Mouse (Mus musculus): ENCODE measurements around the gene Ubr3.

Ubr3 gene

GRCm38 (mm10) chr2:70037221-70037620, 140.2 kb downstream of the Ubr3 start:
- peak in 1 of 2 experiments; percentile 31 for DNase-seq

GRCm38 (mm10) chr2:70038752-70039151, 141.7 kb downstream of the Ubr3 start, which contains the start of gene Myo3b:
Myo3b (plus strand) TSS chr2:70039126.
- DNase-seq: no peak

GRCm38 (mm10) chr2:70044466-70044865, 147.4 kb downstream of the Ubr3 start:
- DNase-seq: no peak

GRCm38 (mm10) chr2:70047868-70048267, 150.8 kb downstream of the Ubr3 start:
- DNase-seq: no peak

GRCm38 (mm10) chr2:70053803-70054202, 156.8 kb downstream of the Ubr3 start:
- DNase-seq: no peak

- DNase-seq: no peak
These were observed 161.2 kb downstream of the Ubr3 start for GRCm38 (mm10) chr2:70058201-70058600.

- DNase-seq: no peak
These were observed 163.6 kb downstream of the Ubr3 start for GRCm38 (mm10) chr2:70060359-70061345.

- DNase-seq: no peak
These were observed 168.1 kb downstream of the Ubr3 start for GRCm38 (mm10) chr2:70065116-70065515.

- DNase-seq: no peak
These were observed 168.8 kb downstream of the Ubr3 start for GRCm38 (mm10) chr2:70065729-70066300.

- DNase-seq: no peak
These were observed 169.4 kb downstream of the Ubr3 start for GRCm38 (mm10) chr2:70066338-70067022.

GRCm38 (mm10) chr2:70069861-70070260, 172.8 kb downstream of the Ubr3 start:
- peak in 1 of 2 experiments; percentile 12 for DNase-seq

Data from lung, postnatal 4 days (tissue).